Mouse (Mus musculus) monocyte, adult 5-6 weeks (primary cell): ENCODE measurements around the gene Cers2. TPM values are rescaled to one million over a fixed set of nuclear protein-coding genes. Genes with fewer than 3 reads are reported as not detected.
"Not testable (repeated sequence)": the region's sequence is repeated elsewhere in the genome, so short reads cannot be mapped to it uniquely, and the experiment has no call there.

Source experiments
- ATAC-seq: fragments of 153-309, 156-312 bp; replicated peaks from 2 replicates; pipeline ENCODE4 v1.8.0; 2017; ENCODE audit warnings: mild to moderate bottlenecking; ENCODE audit not compliant: low TSS enrichment, insufficient number of reproducible peaks, severe bottlenecking, poor library complexity, low FRiP score
- total RNA-seq: library from RNA; stranded (forward); fragments of 200-1000, 200-491, 200-594 nt; gene quantifications from 3 replicates; pipeline ENCODE4 v1.2.3, GENCODE M21; 2017

Cers2 gene
- total RNA-seq, 1 experiment from 2014 or later = 130 TPM

- peak; percentile 80; the same call in 1 of the 2 replicates for ATAC-seq
Observed at GRCm38 (mm10) chr3:95349491-95349890, 34.9 kb downstream of the Cers2 start.

GRCm38 (mm10) chr3:95355911-95356544, 41.4 kb downstream of the Cers2 start:
- ATAC-seq = not testable (repeated sequence)

- ATAC-seq = peak; percentile 96
Observed at GRCm38 (mm10) chr3:95356701-95357449, 42.3 kb downstream of the Cers2 start, which contains the start of gene Setdb1. Setdb1 (minus strand) TSS chr3:95357202.

- ATAC-seq = no peak
Observed at GRCm38 (mm10) chr3:95357746-95358145, 43.2 kb downstream of the Cers2 start.

- not testable (repeated sequence) for ATAC-seq
Observed at GRCm38 (mm10) chr3:95360276-95360675, 45.7 kb downstream of the Cers2 start.

- no peak for ATAC-seq
Observed at GRCm38 (mm10) chr3:95370101-95370500, 55.5 kb downstream of the Cers2 start.

Other genes with a start within 250 kb of the Cers2 start
- gene Pip5k1a, start 207.9 kb upstream of the Cers2 start, total RNA-seq = 12.2 to 29.3 TPM (median 16.7 TPM) in 3 replicates
- gene Vps72, start 203.8 kb upstream of the Cers2 start, total RNA-seq = 43.2 to 86.5 TPM (median 55.3 TPM) in 3 replicates
- not detected in 3 replicates for gene Tmod4, start 190.3 kb upstream of the Cers2 start, total RNA-seq
- 65.3 to 128 TPM (median 82.5 TPM) in 3 replicates for gene Scnm1, start 180.8 kb upstream of the Cers2 start, total RNA-seq
- gene Lysmd1, start 180.7 kb upstream of the Cers2 start, total RNA-seq = 4.1 to 5.9 TPM (median 5.7 TPM) in 3 replicates
- 63.2 to 73.9 TPM (median 73.1 TPM) in 3 replicates for gene Tnfaip8l2, start 172.4 kb upstream of the Cers2 start, total RNA-seq
- not detected in 3 replicates for gene Sema6c, start 154.3 kb upstream of the Cers2 start, total RNA-seq
- 87.0 to 129 TPM (median 91.1 TPM) in 3 replicates for gene Gabpb2, start 96.9 kb upstream of the Cers2 start, total RNA-seq
- 122 to 191 TPM (median 182 TPM) in 3 replicates for gene Cdc42se1, start 86.1 kb upstream of the Cers2 start, total RNA-seq
- 6.2 to 18.2 TPM (median 9.1 TPM) in 3 replicates for gene Mllt11, start 82.6 kb upstream of the Cers2 start, total RNA-seq
- not detected in 3 replicates for gene Gm128, start 73.2 kb upstream of the Cers2 start, total RNA-seq
- gene Bnipl, start 63.6 kb upstream of the Cers2 start, total RNA-seq = not detected in 3 replicates
- gene Mindy1, start 33.4 kb upstream of the Cers2 start, total RNA-seq = 21.6 to 32.4 TPM (median 30.4 TPM) in 3 replicates
- gene Prune1, start 32.7 kb upstream of the Cers2 start, total RNA-seq = 8.1 to 16.9 TPM (median 8.6 TPM) in 3 replicates
- 0.64 to 1.9 TPM (median 0.78 TPM) in 3 replicates for gene Anxa9, start 7.6 kb upstream of the Cers2 start, total RNA-seq
- 21.0 to 33.6 TPM (median 22.6 TPM) in 3 replicates for gene Setdb1, start 42.4 kb downstream of the Cers2 start, total RNA-seq
- gene 4930558C23Rik, start 88.0 kb downstream of the Cers2 start, total RNA-seq = not detected in 3 replicates
- gene Arnt, start 119.6 kb downstream of the Cers2 start, total RNA-seq = 30.7 to 46.7 TPM (median 44.1 TPM) in 3 replicates
- 0.19 to 0.87 TPM (median 0.75 TPM) in 3 replicates for gene Ctsk, start 184.5 kb downstream of the Cers2 start, total RNA-seq
- 2,267 to 4,734 TPM (median 3,937 TPM) in 3 replicates for gene Ctss, start 212.0 kb downstream of the Cers2 start, total RNA-seq
- gene Hormad1, start 244.9 kb downstream of the Cers2 start, total RNA-seq = not detected in 3 replicates